Mouse (Mus musculus): Measurements from ENCODE around the gene Gm10295.
A peak's percentile ranks its signal among the peaks of the same experiment; 100 is the strongest.

The Gm10295 gene

DNA sequence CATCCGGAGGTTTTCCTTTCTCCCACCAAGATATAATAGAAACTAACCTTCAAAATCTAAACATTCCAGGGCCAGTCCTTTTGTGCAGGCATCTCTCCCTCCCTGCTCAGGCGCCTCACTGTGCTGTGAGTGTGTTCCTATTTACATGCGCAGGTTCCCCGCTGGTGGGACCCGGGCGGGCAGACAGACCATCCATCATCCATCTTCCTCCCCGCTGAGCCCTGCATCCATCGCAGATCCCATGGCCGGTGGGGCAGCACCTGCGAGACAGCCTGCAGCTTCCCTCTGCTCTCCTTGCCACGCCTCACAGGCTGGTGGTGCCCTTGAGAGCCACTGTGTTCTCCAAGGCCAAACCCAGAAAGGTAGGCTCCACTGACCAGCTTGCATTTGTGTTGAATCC is at the start of gene Gm10295:
Gene Gm10295 (minus strand): TSS at position 122 of the 400 bp plus-strand sequence.
- no peak for DNase-seq

DNA sequence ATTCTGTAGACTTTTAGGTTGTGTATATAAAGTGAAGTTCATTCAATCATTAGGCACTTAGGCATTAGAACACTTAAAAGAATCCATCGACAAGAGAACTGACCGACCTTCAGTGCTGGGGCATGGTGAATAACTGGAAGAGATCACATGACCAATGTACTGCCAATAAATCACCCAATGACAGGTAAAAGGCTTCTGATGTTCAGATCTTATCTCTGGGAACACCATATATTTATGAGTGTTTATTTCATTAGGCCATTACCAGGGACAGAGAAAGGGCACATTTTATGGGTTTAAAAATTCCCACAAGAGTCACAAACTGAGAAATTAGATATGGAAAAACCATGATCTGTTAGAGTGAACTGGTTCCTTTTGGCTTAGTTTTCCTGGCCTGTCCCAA is 49.7 kb upstream of the Gm10295 start:
- DNase-seq, result peak; percentile 37

DNA sequence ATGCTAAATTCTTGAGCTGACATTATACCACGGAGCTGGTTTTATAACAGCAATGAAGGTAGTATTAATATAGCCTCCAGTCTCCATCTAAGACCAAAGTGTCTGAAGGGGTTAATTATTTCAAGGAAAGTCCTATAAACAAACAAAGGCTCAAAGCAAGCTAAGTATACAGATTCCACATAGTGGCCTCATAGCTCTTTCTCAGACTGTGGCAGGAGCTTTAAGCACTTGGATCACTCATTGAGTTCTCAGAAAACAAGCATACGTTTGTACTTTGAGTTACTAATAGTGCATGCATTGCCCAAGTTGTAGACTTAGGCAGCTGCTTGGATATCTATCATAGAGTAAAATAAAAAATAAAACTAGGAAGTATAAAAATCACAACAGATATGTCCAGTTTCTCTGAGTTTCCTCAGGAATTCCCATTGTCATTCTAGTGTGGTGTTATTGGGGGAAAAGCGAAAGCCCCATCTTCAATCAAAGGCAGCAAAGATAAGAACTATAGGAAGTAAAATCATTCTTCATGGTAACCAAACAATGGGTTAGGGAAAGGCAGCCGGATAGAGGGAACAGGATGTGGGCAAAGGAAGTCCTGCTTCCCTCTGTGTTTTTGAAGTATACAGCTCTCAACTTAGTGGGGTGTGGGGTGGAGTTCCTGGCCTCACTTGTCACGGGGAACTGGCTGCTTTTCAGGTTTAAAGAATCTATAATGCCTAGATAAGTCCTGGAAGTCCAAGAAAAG is 48.8 kb upstream of the Gm10295 start:
- DNase-seq, result no peak

DNA sequence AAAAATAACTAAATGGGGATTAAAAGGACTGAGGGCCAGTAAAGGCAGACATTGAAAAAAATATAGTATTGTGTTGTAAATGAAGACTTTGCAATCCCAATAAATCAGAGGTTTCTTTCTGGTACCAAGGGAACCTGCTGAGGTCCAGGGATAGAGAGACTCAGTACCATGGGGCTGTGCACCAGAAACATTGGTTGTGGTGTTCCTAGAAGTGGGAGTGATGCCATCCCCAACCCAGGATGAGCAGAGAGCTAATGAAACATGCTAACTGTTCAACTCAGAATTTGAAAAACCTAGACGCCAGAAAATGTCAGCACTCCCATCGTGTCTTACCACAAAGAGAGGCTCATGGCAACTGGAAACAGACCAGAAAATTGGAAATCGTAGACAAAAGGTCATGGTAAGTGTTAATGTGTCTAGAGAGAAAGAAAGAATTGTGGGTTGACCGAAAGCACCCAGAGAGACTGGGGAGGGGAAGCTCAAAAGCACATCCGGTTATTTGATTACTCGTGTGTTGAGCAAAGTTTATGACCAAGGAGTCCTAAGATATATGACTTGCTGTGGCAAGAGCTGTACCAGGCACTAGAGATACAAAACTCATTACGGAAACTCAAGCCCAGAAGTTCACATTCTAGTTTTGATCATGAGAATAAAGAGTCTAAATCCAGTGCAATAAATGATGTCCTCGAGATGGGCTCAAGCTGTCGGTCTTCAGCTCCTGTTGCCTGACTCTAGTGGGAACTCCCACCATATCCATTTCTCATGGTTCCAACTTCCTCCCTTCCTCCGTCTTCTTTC is 47.9 kb upstream of the Gm10295 start:
- DNase-seq, result peak; percentile 70

DNA sequence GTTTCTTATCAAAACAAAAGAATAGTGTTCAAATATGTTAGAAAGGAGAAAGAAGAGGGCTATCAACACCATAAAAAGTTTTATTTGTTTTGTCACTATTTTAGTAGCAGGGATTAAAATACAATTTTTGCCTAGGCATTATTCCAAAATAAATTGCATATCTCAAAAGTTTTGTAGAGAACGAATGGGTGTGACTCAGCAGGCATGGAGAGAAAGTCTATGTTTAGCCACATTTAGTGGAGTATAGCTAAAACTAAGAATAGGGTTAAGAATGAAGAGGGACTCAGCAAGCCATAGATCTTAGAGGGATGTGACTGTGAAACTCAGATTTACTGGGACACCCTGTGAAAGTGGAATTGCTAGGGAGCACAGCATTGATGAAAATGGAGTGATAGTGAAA is 47.1 kb upstream of the Gm10295 start:
- no peak for DNase-seq

DNA sequence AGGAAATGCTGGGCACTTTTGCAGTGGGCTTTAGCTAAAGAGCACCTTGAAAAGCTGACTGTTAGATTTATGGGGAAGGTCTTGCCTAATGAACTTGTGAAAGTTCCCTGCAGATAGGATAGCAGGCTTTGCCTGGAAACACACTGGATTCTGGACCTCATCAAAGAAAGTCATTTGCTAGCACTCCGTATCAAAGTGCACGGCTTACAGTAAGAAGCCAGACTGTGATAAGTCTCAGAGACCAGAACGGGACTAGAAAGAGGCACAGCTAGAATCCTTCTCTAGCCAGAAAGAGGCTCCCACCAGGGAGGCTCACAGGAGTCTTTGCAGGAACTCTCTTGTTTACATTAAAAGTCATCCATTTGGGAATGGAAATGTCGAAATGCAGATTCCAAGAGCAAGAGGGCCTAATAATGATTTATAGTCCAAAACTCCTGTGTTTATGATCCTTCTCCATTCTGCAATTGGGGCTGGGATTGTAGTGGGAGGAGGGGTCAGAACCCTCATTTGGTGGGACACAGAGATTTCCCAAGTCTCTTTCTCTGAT is 41.6 kb upstream of the Gm10295 start:
- no peak for DNase-seq

DNA sequence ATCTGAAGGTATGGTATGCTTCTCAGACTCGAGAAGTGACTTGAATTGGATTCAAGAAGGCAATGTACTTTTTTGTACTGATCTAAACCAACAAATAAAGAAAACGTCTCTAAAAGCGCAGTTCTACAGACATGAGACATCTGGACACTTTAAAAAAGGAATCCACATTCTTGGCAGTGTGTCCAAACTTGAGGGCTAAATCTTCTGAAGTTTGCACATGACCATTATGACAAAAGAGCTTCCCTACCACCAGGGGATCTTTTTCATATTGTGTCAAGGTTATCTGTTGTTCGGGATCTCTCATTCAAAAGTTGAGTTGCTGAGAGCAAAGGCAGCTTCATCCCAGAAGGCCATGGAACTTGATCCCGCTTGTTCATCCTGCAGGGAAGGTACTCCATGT is 40.0 kb upstream of the Gm10295 start:
- DNase-seq, result peak; percentile 62

DNA sequence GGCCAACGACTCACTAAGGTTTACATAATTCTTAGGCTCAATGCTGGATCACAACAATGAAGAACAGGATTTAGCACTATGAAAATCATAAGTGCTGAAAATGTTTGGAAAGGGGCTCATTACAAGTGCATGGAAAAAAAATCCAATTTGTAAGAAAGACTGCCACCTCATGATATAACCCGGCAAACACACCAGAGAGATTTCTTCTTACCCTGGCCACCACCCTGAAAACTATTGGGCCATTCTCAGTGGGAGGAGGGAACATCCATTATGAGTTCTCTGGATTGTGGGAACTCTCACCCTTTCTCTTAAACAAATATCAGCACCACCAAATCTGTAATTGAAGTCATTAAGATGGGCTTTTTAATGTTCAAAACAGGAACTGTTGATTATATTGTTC is 39.0 kb upstream of the Gm10295 start:
- DNase-seq, result no peak

DNA sequence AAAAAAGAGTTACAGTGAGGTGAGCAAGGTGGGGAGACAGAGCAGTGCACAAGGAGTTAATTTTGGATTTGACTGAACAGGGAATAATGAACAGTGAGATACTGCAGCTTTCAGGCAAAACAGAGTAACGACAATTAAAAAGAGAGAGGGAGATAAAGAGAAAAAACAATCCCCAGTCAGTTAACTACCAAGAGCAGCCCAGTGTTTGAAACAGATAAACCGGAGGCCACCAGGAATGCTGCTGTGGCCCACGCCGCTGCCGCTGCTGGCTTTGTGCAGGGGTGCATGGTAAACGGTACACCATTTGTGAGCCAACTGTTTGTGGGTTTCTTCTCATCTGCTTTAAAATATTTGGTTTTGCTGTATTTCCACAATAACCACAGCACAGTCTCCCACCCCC is 34.8 kb upstream of the Gm10295 start:
- DNase-seq, result no peak

DNA sequence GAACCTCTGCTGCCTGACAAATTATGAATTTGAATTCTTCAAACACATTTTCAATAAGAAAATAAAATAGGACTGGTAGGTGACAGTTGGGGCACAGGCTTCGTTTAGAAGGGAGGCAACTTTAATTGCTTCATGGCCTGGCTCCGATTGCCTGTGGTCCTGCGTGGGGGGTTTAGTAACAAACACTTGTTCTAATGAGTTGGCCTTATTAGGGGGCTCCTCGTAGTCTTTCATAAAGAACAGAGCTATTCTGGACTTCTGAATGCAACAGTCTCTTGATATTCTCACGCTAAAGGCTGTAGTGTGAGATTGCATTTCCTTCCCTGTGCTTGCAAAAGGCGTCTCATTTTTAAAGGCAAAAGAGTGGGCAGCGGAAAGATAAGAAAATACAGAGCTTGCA is 33.6 kb upstream of the Gm10295 start:
- no peak for DNase-seq

DNA sequence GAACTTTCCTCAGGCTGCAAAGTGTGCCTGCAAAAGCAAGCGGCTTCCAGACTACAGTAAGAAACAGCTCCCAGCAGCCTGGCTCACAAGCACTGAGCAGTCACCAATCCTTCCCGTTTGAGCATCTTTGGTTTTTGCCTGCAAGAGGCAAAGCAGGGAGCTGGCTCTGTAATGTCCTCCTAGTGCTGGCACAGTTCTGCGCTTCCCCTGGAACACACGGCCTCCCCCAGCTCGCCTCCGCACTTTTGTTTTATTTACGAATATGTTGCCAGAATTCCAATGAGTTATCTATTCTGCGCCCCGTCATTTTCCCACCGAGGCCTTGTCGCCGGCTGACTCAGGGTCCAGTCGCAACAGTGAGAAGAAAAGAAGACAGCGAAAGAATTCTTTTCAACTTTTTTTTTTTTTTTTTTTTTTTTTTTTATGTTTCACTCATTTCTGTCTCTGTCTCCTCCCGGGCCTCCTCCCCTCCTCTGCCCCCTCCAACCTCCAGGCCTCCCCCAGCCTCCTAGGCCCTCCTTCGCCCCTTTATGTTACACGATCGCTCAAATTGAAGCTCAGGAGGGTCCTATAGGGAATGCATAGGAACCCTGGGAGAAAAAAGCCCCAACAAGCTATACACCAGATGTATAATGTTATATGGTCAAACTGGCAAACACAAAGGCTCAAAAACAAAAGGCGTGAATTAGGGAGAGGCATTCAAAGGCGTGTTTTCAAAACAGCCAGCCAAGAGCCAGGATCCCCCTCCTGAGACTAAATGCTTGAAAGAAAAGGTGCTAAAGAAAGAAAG is 32.3 kb upstream of the Gm10295 start:
- DNase-seq, result peak; percentile 71

DNA sequence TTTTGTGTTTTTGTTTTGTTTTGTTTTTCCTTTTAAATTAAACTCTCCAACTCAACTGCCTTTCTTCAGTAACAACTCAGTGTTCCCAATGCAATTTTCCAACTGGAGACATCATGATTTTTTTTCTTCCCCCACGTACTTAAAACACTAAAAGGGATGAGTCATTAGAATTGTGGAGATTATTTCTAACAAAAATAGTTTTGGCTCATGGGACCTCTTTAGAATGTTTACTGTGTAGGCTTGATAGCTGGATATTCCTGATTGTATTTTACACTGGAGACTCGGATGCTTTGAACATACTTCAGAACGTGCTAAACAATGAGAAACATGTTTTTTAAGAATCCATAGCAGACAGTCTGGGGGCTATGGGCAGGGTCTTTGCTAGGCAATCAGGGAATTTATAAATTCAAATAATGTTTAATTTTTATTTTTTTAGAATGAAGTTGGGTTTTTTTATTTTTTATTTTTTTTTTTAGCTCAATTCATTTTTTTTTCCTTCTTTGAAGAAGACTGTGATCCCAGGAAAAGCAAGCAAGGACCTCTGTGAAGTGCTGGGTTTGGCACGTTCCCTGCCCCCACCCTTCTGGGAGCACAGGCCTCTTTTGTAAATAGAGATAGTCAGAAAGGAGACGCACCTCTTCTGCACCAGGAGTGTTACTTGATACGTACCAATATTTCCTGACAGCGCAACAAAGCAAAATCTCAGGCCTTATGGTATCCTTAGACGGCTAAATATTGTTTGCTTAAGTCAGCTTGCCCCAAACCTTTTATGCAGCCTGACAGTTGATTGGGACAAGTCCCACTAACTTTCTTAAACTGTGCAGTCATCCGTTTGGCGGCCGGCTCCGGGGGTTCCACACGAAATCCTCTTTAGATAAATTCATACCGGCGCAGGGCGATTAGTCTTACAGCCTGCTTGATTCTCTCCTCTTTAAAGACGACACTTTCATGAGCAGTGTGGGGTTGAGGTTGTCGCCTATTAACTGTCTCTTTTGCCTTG is 28.8 kb upstream of the Gm10295 start:
- DNase-seq, result no peak

DNA sequence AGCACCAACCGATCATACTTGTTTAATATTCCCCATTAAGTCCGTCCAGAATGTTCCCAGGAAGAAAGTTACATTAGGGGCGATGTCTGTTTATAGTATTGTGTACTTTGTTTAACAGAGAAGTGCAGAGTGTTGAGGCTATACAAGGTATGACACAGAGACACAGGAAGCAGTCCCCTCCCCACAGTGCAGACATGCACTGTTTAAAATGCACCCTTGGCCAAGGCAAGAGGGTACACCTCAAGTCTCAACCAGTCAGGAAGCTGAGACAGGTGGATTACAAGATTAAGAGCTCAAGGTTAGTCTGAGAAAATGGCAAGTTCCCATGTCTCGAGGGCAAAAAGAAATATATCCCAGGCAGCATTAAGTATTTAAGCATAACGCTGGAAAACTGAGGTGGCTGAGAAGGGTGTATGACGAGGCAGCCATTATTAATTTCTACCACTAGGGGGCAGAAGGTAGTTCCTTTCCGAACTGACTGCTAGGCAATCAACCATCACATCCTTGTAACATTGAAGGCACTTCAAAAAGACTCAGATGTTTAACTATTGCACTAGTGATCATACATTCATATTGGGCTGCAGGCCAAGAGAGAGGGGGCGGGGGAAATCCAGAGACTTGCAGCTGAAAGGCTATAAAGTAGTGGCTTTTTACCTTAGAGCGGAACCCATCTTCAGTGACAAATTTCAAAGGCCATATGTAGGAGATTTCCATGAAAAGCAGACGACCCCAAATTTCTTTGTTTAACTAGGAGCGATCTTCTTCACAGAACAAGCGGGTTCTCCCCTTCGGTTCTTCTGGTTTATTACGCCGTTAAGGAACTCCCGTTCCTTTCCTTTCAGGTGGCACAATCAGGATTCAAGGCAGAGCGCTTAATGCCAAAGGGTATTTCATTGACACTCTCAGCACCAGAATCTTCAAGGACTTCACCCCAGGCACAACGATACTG is 27.8 kb upstream of the Gm10295 start:
- peak; percentile 76 for DNase-seq

DNA sequence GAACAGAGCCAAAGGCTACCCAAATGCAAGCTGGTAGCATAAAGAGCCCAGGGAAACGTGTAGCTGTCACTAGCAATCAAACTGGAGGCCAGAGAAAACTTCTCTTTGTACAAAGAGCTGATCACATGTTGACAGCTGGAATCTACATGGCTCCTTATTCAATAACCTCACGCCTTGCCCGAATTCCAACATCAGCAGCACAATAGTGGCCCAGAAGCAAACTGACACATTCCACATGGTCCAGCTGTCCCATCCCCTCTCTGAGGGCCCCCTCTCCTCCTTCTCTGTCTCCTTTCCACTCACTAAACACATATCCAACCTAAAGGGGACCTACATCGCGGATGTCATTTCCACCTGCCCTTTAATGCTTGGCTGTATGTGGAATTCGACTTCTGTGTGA is 26.7 kb upstream of the Gm10295 start:
- DNase-seq, result no peak

DNA sequence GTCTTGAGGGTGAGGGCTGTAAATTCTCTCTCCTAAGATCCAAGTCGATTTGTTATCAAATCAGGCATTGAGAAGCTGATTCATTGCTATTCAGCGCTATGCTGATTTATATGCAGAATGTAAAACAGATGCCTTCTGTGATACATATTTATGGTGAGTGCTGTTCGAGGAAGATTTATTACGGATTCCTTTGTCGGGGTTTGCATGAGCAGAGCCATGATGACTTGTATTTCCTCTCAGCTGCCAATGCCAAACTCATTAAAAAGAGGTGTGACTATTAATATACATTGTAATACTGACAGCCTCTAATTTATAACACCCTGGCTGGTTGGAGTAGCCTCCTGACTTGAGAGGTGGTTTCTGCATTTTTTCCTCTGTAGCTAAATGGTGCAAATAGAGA is 22.8 kb upstream of the Gm10295 start:
- DNase-seq, result no peak

DNA sequence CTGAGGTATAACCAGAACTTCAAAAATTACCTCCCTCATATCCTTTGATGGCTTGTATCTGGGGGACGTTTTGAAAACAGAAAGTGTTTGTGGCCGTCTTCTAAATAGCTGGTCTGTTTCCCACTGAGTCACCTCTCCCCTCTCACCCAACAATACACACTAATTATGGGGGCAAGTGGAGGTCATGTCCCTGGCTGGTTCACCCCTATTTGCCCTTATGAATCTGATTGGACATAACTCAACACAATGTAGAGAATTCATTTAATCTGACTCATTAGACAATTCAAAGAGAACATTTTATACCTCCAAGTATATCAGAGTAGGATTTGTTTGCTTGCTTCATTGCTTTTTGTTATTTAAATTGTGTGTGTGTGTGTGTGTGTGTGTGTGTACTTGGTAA is 20.6 kb upstream of the Gm10295 start:
- no peak for DNase-seq

DNA sequence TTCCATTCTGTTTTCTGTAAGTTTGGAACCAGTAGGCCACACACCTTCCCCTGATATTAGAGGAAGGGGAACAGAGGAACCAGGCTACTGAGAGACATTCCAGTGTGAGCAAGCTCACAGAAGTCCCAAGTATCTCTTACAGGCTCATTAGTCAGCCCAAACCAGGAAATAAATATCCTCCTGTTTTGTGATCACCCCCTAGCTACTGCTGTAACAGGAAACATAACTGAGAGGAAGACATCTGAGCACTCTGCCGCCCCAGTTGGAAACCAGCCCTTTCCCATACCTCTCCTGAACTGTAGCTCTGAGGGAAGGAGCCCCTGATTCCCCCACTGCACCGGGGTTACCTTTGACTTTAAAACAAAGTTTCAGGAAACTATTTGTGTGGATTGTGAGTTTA is 19.5 kb upstream of the Gm10295 start:
- peak; percentile 46 for DNase-seq

DNA sequence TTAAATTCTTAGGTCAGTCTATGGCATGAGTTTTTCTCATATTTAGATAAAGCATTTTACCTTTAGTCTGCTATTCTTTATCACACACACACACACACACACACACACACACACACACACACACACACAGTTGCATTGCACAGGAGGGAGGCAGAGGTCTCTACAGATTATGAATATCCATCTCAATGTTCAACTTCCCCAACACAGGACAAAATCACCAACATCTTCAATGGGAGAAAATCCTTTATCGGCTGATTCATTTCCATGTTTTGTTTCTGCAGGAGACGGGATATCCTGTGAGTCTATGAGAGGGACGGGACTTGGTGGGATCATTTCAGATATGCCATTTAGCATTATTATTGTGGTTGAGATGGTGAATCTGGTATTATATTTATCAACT is 18.8 kb upstream of the Gm10295 start:
- DNase-seq, result no peak

DNA sequence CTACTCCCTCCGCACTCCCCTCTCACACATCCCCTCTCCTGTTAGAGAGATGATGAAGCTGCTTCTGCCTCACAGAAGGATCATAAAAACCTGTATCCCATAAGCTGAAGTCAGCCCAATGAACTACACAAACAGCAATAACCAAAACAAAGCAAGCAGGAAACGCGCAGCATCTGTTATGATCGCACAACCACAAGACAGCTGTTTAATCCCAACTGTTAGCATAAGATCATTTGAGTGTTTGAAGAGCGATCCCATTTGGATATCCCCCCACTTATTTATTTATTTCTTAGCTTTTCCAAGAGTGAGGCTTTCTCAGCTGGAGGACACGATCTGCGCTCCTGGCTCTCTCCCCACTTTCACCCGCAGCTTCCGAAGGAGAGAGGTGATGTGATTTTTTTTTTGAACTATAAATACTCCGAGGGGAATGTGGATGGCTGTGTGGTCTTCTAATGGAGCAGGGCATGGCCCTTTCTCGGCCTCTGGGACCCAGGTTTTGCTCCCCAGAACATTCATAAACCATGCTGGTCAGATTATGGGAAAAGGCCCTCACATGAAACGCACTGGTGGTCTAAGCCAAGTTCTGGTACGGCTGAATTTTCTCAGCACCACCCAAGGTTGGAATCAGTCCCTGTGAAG is 17.4 kb upstream of the Gm10295 start:
- DNase-seq, result peak; percentile 50

DNA sequence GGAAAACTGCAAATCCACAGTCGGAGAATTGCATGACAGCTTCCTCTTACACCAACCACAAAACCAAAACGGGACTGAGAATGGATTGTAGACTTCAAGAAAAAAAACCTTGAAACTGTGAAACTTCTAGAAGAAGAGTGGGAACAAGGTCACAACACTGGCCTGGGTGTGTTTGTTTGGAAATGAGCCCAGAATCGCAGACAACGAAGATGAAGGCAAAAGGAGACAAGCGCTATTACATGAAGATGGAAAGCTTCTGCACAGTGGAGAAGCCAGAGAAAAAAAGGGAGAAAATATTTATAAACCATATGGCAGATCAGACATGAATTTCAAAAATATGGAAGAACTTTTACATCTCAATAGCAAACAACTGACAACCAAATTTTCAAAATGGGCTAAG is 4.3 kb upstream of the Gm10295 start:
- DNase-seq, result peak; percentile 28

Measured in kidney, postnatal 14 days (tissue).